Mouse (Mus musculus): ENCODE results near the gene Zwilch. TPM values are rescaled to one million over a fixed set of nuclear protein-coding genes. Genes with fewer than 3 reads are reported as not detected.
"Not testable (repeated sequence)": the region's sequence is repeated elsewhere in the genome, so short reads cannot be mapped to it uniquely, and the experiment has no call there.

The Zwilch gene
- polyA plus RNA-seq, 1 experiment = 167 TPM

DNA sequence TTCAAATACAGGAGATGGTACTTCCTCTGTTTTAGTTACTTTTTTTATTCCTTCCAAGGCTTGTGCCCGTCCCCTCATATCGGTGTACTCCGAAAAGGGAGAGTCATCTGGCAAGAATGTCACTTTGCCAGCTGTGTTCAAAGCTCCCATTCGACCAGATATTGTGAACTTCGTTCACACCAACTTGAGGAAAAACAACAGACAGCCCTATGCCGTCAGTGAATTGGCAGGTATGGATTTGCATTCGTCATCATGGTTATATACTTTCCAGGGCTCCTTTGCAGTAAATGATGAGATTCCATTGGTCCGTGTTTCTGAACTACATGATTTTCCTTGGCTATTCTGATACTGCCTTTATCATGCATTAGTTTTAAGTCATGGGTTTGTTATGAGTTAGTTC is 1.9 kb upstream of the Zwilch start:
- Histone ChIP-seq H3K27ac (ENCODE audit: insufficient read depth, low read length) (peak overlapping the region; percentile 69), H3K9ac (ENCODE audit: low read depth, poor library complexity, severe bottlenecking) (peak overlapping the region; percentile 97), H3K4me1 (ENCODE audit: control insufficient read depth, insufficient read depth, low read length) (no peaks in the 10 kb centered on the region), H3K9me3 (replicated peaks; ENCODE audit: control insufficient read depth, insufficient read depth, low read length, poor library complexity, severe bottlenecking) (no peaks in the 10 kb centered on the region), H3K4me3 (ENCODE audit: low read depth, low read length) (peak overlapping the region; percentile 91), H3K27me3 (ENCODE audit: control insufficient read depth, insufficient read depth, low read length, poor library complexity, severe bottlenecking) (no peaks in the 10 kb centered on the region), H3K36me3 (ENCODE audit: control insufficient read depth, insufficient read depth, low read length, poor library complexity, severe bottlenecking) (peaks cover 45% of the 10 kb centered on the region)
- no peak for TF ChIP-seq CTCF (IDR thresholded peaks at IDR 0.05; ENCODE audit: low read depth, low read length)
- no peak for TF ChIP-seq EP300 (IDR thresholded peaks at IDR 0.05; ENCODE audit: insufficient read depth, low read depth, low read length)
- no peak for TF ChIP-seq POLR2A (IDR thresholded peaks at IDR 0.05; ENCODE audit: insufficient read depth, low read length)

DNA sequence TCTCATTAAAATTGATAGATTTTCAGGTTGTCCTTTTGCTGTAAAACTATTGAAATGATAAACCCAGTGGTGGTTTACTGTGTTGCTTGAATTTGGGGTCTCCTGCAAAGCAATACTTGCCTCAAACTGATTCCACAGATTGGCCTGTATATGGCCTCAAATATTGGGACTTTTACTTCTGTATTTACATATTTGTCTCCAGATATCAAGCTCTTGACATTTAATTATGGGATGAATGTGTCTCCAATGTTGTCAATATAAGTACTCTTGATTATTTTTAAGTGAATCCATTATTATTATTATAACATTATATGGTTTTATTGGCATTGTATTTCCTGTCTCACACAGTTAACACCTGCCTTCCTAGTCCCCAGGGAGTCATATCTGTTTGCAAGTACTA is 1.4 kb upstream of the Zwilch start:
- Histone ChIP-seq H3K9me3 (replicated peaks; ENCODE audit: control insufficient read depth, insufficient read depth, low read length, poor library complexity, severe bottlenecking) (no peaks in the 10 kb centered on the region), H3K4me3 (ENCODE audit: low read depth, low read length) (peak overlapping the region; percentile 91), H3K27ac (ENCODE audit: insufficient read depth, low read length) (peak overlapping the region; percentile 69; the same call in 1 of the 2 replicates), H3K27me3 (ENCODE audit: control insufficient read depth, insufficient read depth, low read length, poor library complexity, severe bottlenecking) (no peaks in the 10 kb centered on the region), H3K9ac (ENCODE audit: low read depth, poor library complexity, severe bottlenecking) (peak overlapping the region; percentile 97), H3K4me1 (ENCODE audit: control insufficient read depth, insufficient read depth, low read length) (no peaks in the 10 kb centered on the region), H3K36me3 (ENCODE audit: control insufficient read depth, insufficient read depth, low read length, poor library complexity, severe bottlenecking) (peaks cover 45% of the 10 kb centered on the region)
- TF ChIP-seq POLR2A (IDR thresholded peaks at IDR 0.05; ENCODE audit: insufficient read depth, low read length) (no peak), CTCF (IDR thresholded peaks at IDR 0.05; ENCODE audit: low read depth, low read length) (no peak), EP300 (IDR thresholded peaks at IDR 0.05; ENCODE audit: insufficient read depth, low read depth, low read length) (no peak)

DNA sequence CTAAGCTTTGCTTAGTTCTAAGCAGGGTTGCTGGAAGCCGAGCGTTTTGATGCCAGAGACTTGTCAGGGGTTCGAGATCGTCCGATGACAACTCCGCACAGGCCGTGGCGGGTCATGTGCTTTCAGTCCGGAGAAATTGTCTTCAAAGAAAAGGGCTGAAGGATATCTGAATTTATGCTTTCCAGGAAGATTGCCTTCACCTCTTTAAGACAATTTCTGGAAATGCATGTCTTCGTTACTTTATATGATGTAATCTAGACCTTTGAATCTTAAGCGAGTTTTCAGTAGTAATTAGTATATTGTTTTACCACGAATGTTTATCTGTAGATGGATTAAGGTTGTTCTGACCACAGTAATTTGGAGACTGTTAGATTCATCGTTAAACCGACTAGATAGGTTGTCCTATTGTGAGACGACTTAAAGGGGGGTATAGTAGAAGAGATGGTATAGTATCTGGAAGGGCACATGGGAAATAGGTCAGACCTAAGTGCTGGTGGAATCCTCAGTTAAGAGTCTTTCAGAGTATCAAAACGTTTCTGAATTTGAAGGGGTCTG is 839 bp upstream of the Zwilch start:
- peaks cover 47% of the 10 kb centered on the region for H3K36me3 ChIP-seq (ENCODE audit: control insufficient read depth, insufficient read depth, low read length, poor library complexity, severe bottlenecking)
- no peaks in the 10 kb centered on the region for H3K4me1 ChIP-seq (ENCODE audit: control insufficient read depth, insufficient read depth, low read length)
- H3K9ac ChIP-seq (ENCODE audit: low read depth, poor library complexity, severe bottlenecking) = peak overlapping the region; percentile 97
- no peaks in the 10 kb centered on the region for H3K9me3 ChIP-seq (replicated peaks; ENCODE audit: control insufficient read depth, insufficient read depth, low read length, poor library complexity, severe bottlenecking)
- TF ChIP-seq EP300 (IDR thresholded peaks at IDR 0.05; ENCODE audit: insufficient read depth, low read depth, low read length) = no peak
- no peak for TF ChIP-seq CTCF (IDR thresholded peaks at IDR 0.05; ENCODE audit: low read depth, low read length)
- TF ChIP-seq POLR2A (IDR thresholded peaks at IDR 0.05; ENCODE audit: insufficient read depth, low read length) = no peak
- peak overlapping the region; percentile 91 for H3K4me3 ChIP-seq (ENCODE audit: low read depth, low read length)
- no peaks in the 10 kb centered on the region for H3K27me3 ChIP-seq (ENCODE audit: control insufficient read depth, insufficient read depth, low read length, poor library complexity, severe bottlenecking)
- peak overlapping the region; percentile 54 for H3K27ac ChIP-seq (ENCODE audit: insufficient read depth, low read length)

DNA sequence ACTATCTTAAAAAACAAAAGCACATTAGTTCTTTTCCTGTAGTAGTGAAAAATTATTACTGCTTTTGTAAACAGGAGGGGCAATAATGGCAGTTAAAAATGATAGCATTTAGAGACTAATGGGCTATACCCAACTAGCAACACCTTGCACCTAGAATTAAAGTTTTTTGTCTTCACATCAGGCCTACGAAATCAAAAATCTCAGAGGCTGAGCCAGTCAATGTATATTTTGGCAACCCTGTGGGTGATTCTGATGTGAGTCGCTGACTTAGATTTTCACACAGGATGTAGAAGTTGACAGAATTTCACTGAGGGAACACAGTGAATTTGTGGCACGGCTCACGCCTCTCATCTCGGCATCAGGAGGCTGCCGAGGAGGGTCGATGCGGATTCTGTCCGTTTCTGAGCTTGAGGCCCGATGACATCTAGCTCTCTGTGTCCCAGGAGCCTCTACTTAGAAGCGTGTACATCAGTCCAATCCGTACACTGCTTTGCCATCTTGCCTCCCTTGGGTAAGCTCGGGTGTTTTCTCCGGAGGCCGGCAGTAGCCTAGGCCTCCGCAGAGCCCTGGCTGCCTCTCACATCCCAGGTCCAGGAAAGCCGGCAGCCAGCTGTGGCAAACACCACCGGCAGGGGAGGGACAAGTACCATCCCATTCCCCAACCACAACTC is 624 bp downstream of the Zwilch start:
- no peaks in the 10 kb centered on the region for H3K4me1 ChIP-seq (ENCODE audit: control insufficient read depth, insufficient read depth, low read length)

DNA sequence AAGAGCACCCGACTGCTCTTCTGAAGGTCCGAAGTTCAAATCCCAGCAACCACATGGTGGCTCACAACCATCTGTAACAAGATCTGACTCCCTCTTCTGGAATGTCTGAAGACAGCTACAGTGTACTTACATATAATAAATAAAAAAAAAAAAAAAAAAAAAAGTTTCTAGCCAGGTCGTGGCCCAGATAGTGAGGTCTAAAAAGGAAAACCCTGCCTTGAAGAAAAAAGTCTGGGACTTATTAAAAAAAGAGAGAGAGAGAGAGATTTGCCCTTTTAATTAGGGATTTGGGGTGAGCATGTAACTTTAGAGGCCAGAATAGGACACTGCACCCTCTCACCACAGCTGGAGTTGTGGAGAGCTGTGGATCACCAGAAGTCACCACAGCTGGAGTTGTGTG is 2.9 kb downstream of the Zwilch start:
- H3K36me3 ChIP-seq (ENCODE audit: control insufficient read depth, insufficient read depth, low read length, poor library complexity, severe bottlenecking) = peaks cover 39% of the 10 kb centered on the region

More for the DNA sequence above, 624 bp downstream of the Zwilch start:
- Histone ChIP-seq H3K36me3 (ENCODE audit: control insufficient read depth, insufficient read depth, low read length, poor library complexity, severe bottlenecking) (peaks cover 46% of the 10 kb centered on the region), H3K4me3 (ENCODE audit: low read depth, low read length) (peak overlapping the region; percentile 95), H3K27me3 (ENCODE audit: control insufficient read depth, insufficient read depth, low read length, poor library complexity, severe bottlenecking) (no peaks in the 10 kb centered on the region), H3K9me3 (replicated peaks; ENCODE audit: control insufficient read depth, insufficient read depth, low read length, poor library complexity, severe bottlenecking) (no peaks in the 10 kb centered on the region), H3K27ac (ENCODE audit: insufficient read depth, low read length) (peak overlapping the region; percentile 70; the same call in 1 of the 2 replicates), H3K9ac (ENCODE audit: low read depth, poor library complexity, severe bottlenecking) (peak overlapping the region; percentile 97)
- no peak for TF ChIP-seq EP300 (IDR thresholded peaks at IDR 0.05; ENCODE audit: insufficient read depth, low read depth, low read length)
- TF ChIP-seq POLR2A (IDR thresholded peaks at IDR 0.05; ENCODE audit: insufficient read depth, low read length) = no peak
- TF ChIP-seq CTCF (IDR thresholded peaks at IDR 0.05; ENCODE audit: low read depth, low read length) = no peak

DNA sequence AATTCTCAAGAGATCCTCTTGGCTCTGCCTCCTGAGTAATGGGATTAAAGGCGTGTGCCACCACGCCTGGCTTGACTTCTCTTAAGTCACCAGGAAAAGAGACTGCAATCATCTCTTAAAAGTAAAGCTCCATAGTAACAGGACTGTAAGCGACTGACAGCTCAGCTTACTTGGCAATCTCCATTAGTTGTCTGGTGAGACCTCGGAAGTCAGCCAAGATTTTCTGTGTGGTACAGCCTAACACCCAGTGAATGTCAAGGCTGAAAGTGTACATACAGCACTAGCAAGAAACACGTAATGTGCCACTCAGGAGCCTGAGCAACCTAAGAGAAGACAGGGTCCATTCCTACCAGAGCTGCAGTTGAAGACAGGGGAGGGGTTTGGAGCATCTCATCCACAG is 12.4 kb downstream of the Zwilch start:
- H3K27me3 ChIP-seq (ENCODE audit: control insufficient read depth, insufficient read depth, low read length, poor library complexity, severe bottlenecking) = no peaks in the 10 kb centered on the region
- H3K27ac ChIP-seq (ENCODE audit: insufficient read depth, low read length) = no peak overlapping the region
- H3K4me3 ChIP-seq (ENCODE audit: low read depth, low read length) = no peak overlapping the region
- peaks cover 82% of the 10 kb centered on the region for H3K36me3 ChIP-seq (ENCODE audit: control insufficient read depth, insufficient read depth, low read length, poor library complexity, severe bottlenecking)
- no peak overlapping the region for H3K9ac ChIP-seq (ENCODE audit: low read depth, poor library complexity, severe bottlenecking)
- H3K9me3 ChIP-seq (replicated peaks; ENCODE audit: control insufficient read depth, insufficient read depth, low read length, poor library complexity, severe bottlenecking) = no peaks in the 10 kb centered on the region
- H3K4me1 ChIP-seq (ENCODE audit: control insufficient read depth, insufficient read depth, low read length) = no peaks in the 10 kb centered on the region
- TF ChIP-seq POLR2A (IDR thresholded peaks at IDR 0.05; ENCODE audit: insufficient read depth, low read length) (no peak), EP300 (IDR thresholded peaks at IDR 0.05; ENCODE audit: insufficient read depth, low read depth, low read length) (no peak), CTCF (IDR thresholded peaks at IDR 0.05; ENCODE audit: low read depth, low read length) (no peak)

More for the DNA sequence above, 2.9 kb downstream of the Zwilch start:
- not testable (repeated sequence) for H3K27ac ChIP-seq (ENCODE audit: insufficient read depth, low read length); H3K9ac ChIP-seq (ENCODE audit: low read depth, poor library complexity, severe bottlenecking); H3K9me3 ChIP-seq (replicated peaks; ENCODE audit: control insufficient read depth, insufficient read depth, low read length, poor library complexity, severe bottlenecking); H3K4me3 ChIP-seq (ENCODE audit: low read depth, low read length); H3K27me3 ChIP-seq (ENCODE audit: control insufficient read depth, insufficient read depth, low read length, poor library complexity, severe bottlenecking); H3K4me1 ChIP-seq (ENCODE audit: control insufficient read depth, insufficient read depth, low read length)
